Mouse (Mus musculus) myocyte (in vitro differentiated cells): ENCODE results near the gene Nmnat1. TPM values are rescaled to one million over a fixed set of nuclear protein-coding genes. Genes with fewer than 3 reads are reported as not detected.

Source experiments
- H3K27me3 ChIP-seq: one replicate; pipeline ENCODE4 v1.6.1; 2011; ENCODE audit not compliant: control insufficient read depth, insufficient read depth, insufficient read length
- H3K36me3 ChIP-seq: one replicate; pipeline ENCODE4 v1.6.1; 2011; ENCODE audit not compliant: control insufficient read depth, insufficient read depth
- H3K4me2 ChIP-seq: one replicate; pipeline ENCODE4 v1.6.1; 2011; ENCODE audit warnings: low read depth, control low read depth
- H3K4me3 ChIP-seq: one replicate; pipeline ENCODE4 v1.5.1; 2011; ENCODE audit warnings: mild to moderate bottlenecking, control low read depth, moderate library complexity
- H3K79me2 ChIP-seq: one replicate; pipeline ENCODE4 v1.6.1; 2011; ENCODE audit not compliant: control insufficient read depth, insufficient read depth
- H3ac ChIP-seq: one replicate; pipeline ENCODE4 v1.6.1; 2011; ENCODE audit not compliant: control insufficient read depth, insufficient read length
- CEBPB ChIP-seq: IDR thresholded peaks from 2 replicates; pipeline ENCODE4 v1.6.1; 2011; ENCODE audit warnings: mild to moderate bottlenecking, moderate library complexity; ENCODE audit not compliant: poor library complexity, insufficient read depth, severe bottlenecking
- E2F4 ChIP-seq: IDR thresholded peaks from one replicate; pipeline ENCODE4 v1.6.1; 2011; ENCODE audit warnings: mild to moderate bottlenecking, control low read depth, moderate library complexity; ENCODE audit not compliant: insufficient read depth
- MAX ChIP-seq: IDR thresholded peaks from one replicate; pipeline ENCODE4 v1.6.1; 2011; ENCODE audit warnings: low read depth, mild to moderate bottlenecking, control low read depth
- MYOD1 ChIP-seq, 3 experiments: IDR thresholded peaks; one replicate each; pipeline ENCODE4 v1.6.1; 2011; ENCODE audit warnings: control low read depth in 2 of 3, low read depth in 2 of 3, mild to moderate bottlenecking in 2 of 3, moderate library complexity in 1 of 3; ENCODE audit not compliant: insufficient read length in 2 of 3, control insufficient read depth in 1 of 3
- MYOG ChIP-seq, 3 experiments: IDR thresholded peaks; one replicate each; pipeline ENCODE4 v1.6.1; 2011; ENCODE audit warnings: control low read depth in 2 of 3, low read depth in 2 of 3, mild to moderate bottlenecking in 2 of 3; ENCODE audit not compliant: insufficient read length in 2 of 3, control insufficient read depth in 1 of 3, insufficient read depth in 1 of 3
- POLR2A ChIP-seq: IDR thresholded peaks from one replicate; pipeline ENCODE4 v1.6.1; 2011; ENCODE audit warnings: low read depth, mild to moderate bottlenecking, control low read depth, moderate library complexity; ENCODE audit not compliant: insufficient read length
- POLR2AphosphoS2 ChIP-seq: IDR thresholded peaks from one replicate; pipeline ENCODE4 v1.6.1; 2011; ENCODE audit warnings: low read depth, control low read depth; ENCODE audit not compliant: insufficient read length
- REST ChIP-seq: IDR thresholded peaks from one replicate; pipeline ENCODE4 v1.6.1; 2011; ENCODE audit warnings: mild to moderate bottlenecking, control low read depth, moderate library complexity; ENCODE audit not compliant: insufficient read depth, insufficient read length
- SRF ChIP-seq: IDR thresholded peaks from one replicate; pipeline ENCODE4 v1.6.1; 2011; ENCODE audit warnings: low read depth; ENCODE audit not compliant: control insufficient read depth, insufficient read length
- TCF12 ChIP-seq: IDR thresholded peaks from one replicate; pipeline ENCODE4 v1.6.1; 2011; ENCODE audit warnings: mild to moderate bottlenecking, control low read depth; ENCODE audit not compliant: poor library complexity, insufficient read depth, severe bottlenecking
- TCF3 ChIP-seq: IDR thresholded peaks from one replicate; pipeline ENCODE4 v1.6.1; 2011; ENCODE audit warnings: low read depth, control low read depth; ENCODE audit not compliant: insufficient read length
- USF1 ChIP-seq: IDR thresholded peaks from one replicate; pipeline ENCODE4 v1.6.1; 2011; ENCODE audit warnings: low read depth, mild to moderate bottlenecking, control low read depth, moderate library complexity
- polyA plus RNA-seq: library from polyadenylated mRNA; unstranded; fragments of >200 nt; fragmentation: generic; extraction: Trizol; gene quantifications from one replicate; pipeline ENCODE4 v1.2.1, GENCODE M21; 2012; ENCODE audit warnings: missing spikeins

Nmnat1 gene
- polyA plus RNA-seq, 1 experiment = 9.3 TPM

GRCm38 (mm10) chr4:149485825-149486206, 814 bp upstream of the Nmnat1 start:
- Histone ChIP-seq H3K4me2 (peak overlapping the region; percentile 80), H3ac (peak overlapping the region; percentile 67), H3K4me3 (peak overlapping the region; percentile 91), H3K36me3 (peaks cover 18% of the 10 kb centered on the region), H3K27me3 (no peaks in the 10 kb centered on the region), H3K79me2 (peaks cover 36% of the 10 kb centered on the region)
- TF ChIP-seq REST (no peak), TCF3 (no peak), USF1 (no peak), MYOD1 (IDR thresholded peaks at IDR 0.05; ENCODE audit: control insufficient read depth in 1 of 3, insufficient read length in 2 of 3, low read depth in 2 of 3) (no peak), MAX (no peak), CEBPB (no peak), POLR2A (no peak), E2F4 (no peak), SRF (no peak), POLR2AphosphoS2 (no peak), TCF12 (no peak), MYOG (IDR thresholded peaks at IDR 0.05; ENCODE audit: control insufficient read depth in 1 of 3, insufficient read depth in 1 of 3, insufficient read length in 2 of 3, low read depth in 2 of 3) (no peak)

GRCm38 (mm10) chr4:149484566-149484965, 436 bp downstream of the Nmnat1 start:
- no peak for TF ChIP-seq E2F4
- Histone ChIP-seq H3K79me2 (peaks cover 36% of the 10 kb centered on the region), H3K4me3 (peak overlapping the region; percentile 91), H3K36me3 (peaks cover 9% of the 10 kb centered on the region), H3K27me3 (no peaks in the 10 kb centered on the region), H3K4me2 (peak overlapping the region; percentile 97), H3ac (peak overlapping the region; percentile 67)

GRCm38 (mm10) chr4:149477078-149477477, 7.9 kb downstream of the Nmnat1 start, which contains the start of gene Tmem274:
Gene Tmem274 (plus strand): TSS chr4:149477378.
- Histone ChIP-seq H3K36me3 (no peaks in the 10 kb centered on the region), H3K79me2 (no peaks in the 10 kb centered on the region), H3ac (no peak within 1 kb of the TSS), H3K4me2 (no peak within 1 kb of the TSS), H3K27me3 (no peaks in the 10 kb centered on the region), H3K4me3 (no peak within 1 kb of the TSS)
- TF ChIP-seq SRF = no peak
- no peak for TF ChIP-seq CEBPB
- TF ChIP-seq MYOG (IDR thresholded peaks at IDR 0.05; ENCODE audit: control insufficient read depth in 1 of 3, insufficient read depth in 1 of 3, insufficient read length in 2 of 3, low read depth in 2 of 3) = no peak
- no peak for TF ChIP-seq E2F4
- no peak for TF ChIP-seq TCF3

GRCm38 (mm10) chr4:149475096-149475495, 9.9 kb downstream of the Nmnat1 start:
- Histone ChIP-seq H3K4me3 (no peak overlapping the region), H3K79me2 (no peaks in the 10 kb centered on the region), H3K36me3 (no peaks in the 10 kb centered on the region), H3K27me3 (no peaks in the 10 kb centered on the region), H3ac (no peak overlapping the region), H3K4me2 (no peak overlapping the region)
- TF ChIP-seq SRF = no peak
- TF ChIP-seq MYOD1 (IDR thresholded peaks at IDR 0.05; ENCODE audit: control insufficient read depth in 1 of 3, insufficient read length in 2 of 3, low read depth in 2 of 3) = peak in 2 of 3 experiments; percentile 59 to 60
- peak in 2 of 3 experiments; percentile 58 to 73 for TF ChIP-seq MYOG (IDR thresholded peaks at IDR 0.05; ENCODE audit: control insufficient read depth in 1 of 3, insufficient read depth in 1 of 3, insufficient read length in 2 of 3, low read depth in 2 of 3)

- Histone ChIP-seq H3K36me3 (peaks cover 8% of the 10 kb centered on the region), H3K4me3 (no peak overlapping the region), H3ac (no peak overlapping the region), H3K79me2 (no peaks in the 10 kb centered on the region), H3K4me2 (no peak overlapping the region), H3K27me3 (no peaks in the 10 kb centered on the region)
- no peak for TF ChIP-seq USF1
- TF ChIP-seq POLR2A = no peak
- TF ChIP-seq MYOG (IDR thresholded peaks at IDR 0.05; ENCODE audit: control insufficient read depth in 1 of 3, insufficient read depth in 1 of 3, insufficient read length in 2 of 3, low read depth in 2 of 3) = no peak
- no peak for TF ChIP-seq MAX
- TF ChIP-seq POLR2AphosphoS2 = no peak
- no peak for TF ChIP-seq TCF3
- no peak for TF ChIP-seq CEBPB
- TF ChIP-seq E2F4 = no peak
- no peak for TF ChIP-seq SRF
- TF ChIP-seq MYOD1 (IDR thresholded peaks at IDR 0.05; ENCODE audit: control insufficient read depth in 1 of 3, insufficient read length in 2 of 3, low read depth in 2 of 3) = no peak
- TF ChIP-seq TCF12 = no peak
- no peak for TF ChIP-seq REST
These were observed 15.4 kb downstream of the Nmnat1 start for GRCm38 (mm10) chr4:149469557-149469956.
